Mouse (Mus musculus): ENCODE measurements at regions not wholly inside any gene's neighbourhood (a gene's known extent, or its start where the extent isn't known, plus 50 kb on each side); places are given as distances from the start of the nearest gene placed in this dataset.

DNA sequence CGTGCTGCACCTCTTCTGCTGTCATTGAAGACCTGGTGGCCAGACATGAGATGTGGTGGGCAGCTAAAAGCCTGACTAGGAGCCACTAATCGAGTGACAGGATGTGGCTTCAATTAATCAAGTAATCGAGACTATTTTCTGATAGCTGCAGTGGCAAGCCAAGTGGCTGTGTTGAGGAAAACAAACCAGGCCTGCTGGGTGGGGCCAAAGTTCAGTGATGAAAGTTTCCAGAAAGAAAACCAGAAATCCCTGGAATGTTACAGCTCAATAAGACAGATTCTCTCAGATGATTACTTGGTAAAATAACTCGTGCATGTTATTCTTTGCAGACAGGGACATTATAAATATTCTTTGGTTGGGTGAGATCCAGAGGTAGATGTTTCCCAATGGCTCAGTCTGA is 564.4 kb upstream of the Tbl1xr1 start:
- no peak overlapping the region for H3K27ac ChIP-seq (ENCODE audit: low read depth, low read length)
- no peaks in the 10 kb centered on the region for H3K27me3 ChIP-seq (replicated peaks; ENCODE audit: control insufficient read depth, insufficient read depth, low read length)
- no peaks in the 10 kb centered on the region for H3K4me1 ChIP-seq (ENCODE audit: control insufficient read depth, insufficient read depth, low read depth, low read length)
- H3K9me3 ChIP-seq (ENCODE audit: control insufficient read depth, low read length): peaks cover 21% of the 10 kb centered on the region
- no peaks in the 10 kb centered on the region for H3K36me3 ChIP-seq (ENCODE audit: control insufficient read depth, insufficient read depth, low read length)
- no peak overlapping the region for H3K4me3 ChIP-seq (ENCODE audit: low read length)
- 81% methylated on average over 4 of the region's 4 CpGs for WGBS
- no peak overlapping the region for H3K4me2 ChIP-seq (ENCODE audit: low read length)
- ATAC-seq: no peak
- no peak overlapping the region for H3K9ac ChIP-seq (ENCODE audit: low read depth, low read length)

DNA sequence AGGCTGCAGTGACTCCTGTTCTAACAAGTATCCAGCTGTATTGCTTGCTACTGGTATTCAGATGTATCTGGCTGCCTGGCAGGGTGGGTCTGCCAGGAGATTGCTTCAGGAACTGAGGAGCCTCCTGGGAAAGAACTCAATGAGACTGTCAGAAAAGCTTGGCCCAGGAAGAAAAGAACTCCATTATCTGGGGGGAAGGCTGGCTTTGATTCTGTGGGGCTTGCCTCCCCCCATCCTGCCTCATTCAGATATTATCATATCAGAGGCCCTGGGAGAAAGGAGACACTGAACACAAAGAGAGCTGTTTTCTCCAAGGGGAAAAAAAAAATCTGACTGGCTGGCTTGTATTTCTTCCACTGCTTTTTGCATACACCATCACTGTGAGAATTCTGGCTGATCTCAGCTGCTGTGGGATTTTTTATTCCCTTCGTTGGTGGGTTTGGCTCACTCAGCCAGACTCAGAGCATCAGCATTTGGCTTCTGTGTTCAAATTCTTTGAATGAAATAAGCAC is 552.0 kb upstream of the Tbl1xr1 start:
- no peaks in the 10 kb centered on the region for H3K9me3 ChIP-seq (ENCODE audit: control insufficient read depth, low read length)
- peak overlapping the region; percentile 56 for H3K27ac ChIP-seq (ENCODE audit: low read depth, low read length)

DNA sequence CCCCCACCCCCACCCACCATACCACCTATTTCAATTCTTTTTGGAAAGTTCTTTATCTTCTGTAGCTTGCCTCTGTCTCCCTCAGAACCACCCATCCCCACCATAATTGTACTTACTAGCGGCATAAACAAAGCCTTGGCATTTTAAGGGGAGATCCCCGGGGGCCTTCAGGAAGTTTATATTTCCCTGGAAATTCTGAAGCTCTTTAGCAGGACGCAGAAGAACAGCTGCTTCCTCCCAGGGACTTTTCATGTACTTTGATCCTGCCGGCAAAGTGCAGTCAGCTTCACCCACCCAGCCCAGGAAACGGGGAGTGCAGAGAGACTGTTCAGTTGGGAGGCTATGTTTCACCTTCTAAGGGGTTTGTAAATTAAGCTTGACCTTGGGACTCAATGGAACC is 545.6 kb upstream of the Tbl1xr1 start:
- no peak overlapping the region for H3K4me2 ChIP-seq (ENCODE audit: low read length)
- H3K27me3 ChIP-seq (replicated peaks; ENCODE audit: control insufficient read depth, insufficient read depth, low read length): no peaks in the 10 kb centered on the region
- H3K4me1 ChIP-seq (ENCODE audit: control insufficient read depth, insufficient read depth, low read depth, low read length): no peaks in the 10 kb centered on the region
- no peaks in the 10 kb centered on the region for H3K36me3 ChIP-seq (ENCODE audit: control insufficient read depth, insufficient read depth, low read length)
- H3K4me3 ChIP-seq (ENCODE audit: low read length): no peak overlapping the region
- H3K27ac ChIP-seq (ENCODE audit: low read depth, low read length): no peak overlapping the region
- WGBS: 61% methylated on average over 5 of the region's 5 CpGs
- no peak for ATAC-seq
- no peak overlapping the region for H3K9ac ChIP-seq (ENCODE audit: low read depth, low read length)
- no peaks in the 10 kb centered on the region for H3K9me3 ChIP-seq (ENCODE audit: control insufficient read depth, low read length)

More for the DNA sequence above, 552.0 kb upstream of the Tbl1xr1 start:
- no peak overlapping the region for H3K4me3 ChIP-seq (ENCODE audit: low read length)
- H3K36me3 ChIP-seq (ENCODE audit: control insufficient read depth, insufficient read depth, low read length): no peaks in the 10 kb centered on the region
- H3K27me3 ChIP-seq (replicated peaks; ENCODE audit: control insufficient read depth, insufficient read depth, low read length): no peaks in the 10 kb centered on the region
- H3K9ac ChIP-seq (ENCODE audit: low read depth, low read length): no peak overlapping the region
- H3K4me2 ChIP-seq (ENCODE audit: low read length): no peak overlapping the region
- peak; percentile 93 for ATAC-seq
- no peaks in the 10 kb centered on the region; the same call in 1 of the 2 replicates for H3K4me1 ChIP-seq (ENCODE audit: control insufficient read depth, insufficient read depth, low read depth, low read length)
- 4% methylated on average over 1 of the region's 1 CpGs for WGBS

DNA sequence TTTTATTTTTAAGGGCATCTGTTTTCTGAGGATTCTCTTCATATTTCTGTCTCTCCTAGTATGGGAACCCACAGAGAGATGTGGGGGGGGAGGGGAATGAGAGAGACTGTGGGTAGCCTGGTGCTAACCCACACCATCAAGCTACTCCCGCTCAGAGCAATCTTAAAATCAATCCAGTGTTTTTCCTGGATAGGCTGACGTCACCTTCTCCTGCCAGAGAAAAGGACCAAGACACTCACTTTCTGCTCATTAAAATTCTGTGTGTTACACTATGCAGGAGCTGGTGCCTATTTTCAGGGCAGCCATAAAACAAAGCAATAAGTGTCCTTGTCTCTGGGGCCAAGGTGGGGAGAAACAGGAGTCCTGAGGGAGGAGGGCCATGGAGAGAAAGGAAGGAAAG is 537.3 kb upstream of the Tbl1xr1 start:
- no peak for ATAC-seq
- WGBS: 47% methylated on average over 2 of the region's 2 CpGs

DNA sequence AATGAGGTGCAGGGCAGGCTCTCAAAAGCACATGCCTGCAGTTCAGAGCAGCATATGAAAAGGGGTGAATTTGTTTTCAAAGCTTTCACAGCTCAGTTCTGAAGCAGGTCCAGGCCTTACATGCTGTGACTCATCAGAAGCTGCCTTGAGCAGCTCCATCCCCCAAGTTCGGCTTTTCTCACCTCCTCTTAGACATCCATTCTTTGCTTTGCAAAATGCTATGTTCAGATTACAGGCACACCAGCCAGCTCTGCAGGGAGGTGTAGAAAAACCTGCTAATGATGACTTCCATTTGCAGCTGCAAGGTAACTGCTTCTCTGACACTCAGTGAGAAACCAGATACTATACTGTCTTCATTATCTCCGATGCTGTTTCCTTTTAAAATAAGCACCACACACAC is 532.0 kb upstream of the Tbl1xr1 start:
- Histone ChIP-seq H3K27ac (ENCODE audit: low read depth, low read length) (no peak overlapping the region), H3K9me3 (ENCODE audit: control insufficient read depth, low read length) (no peaks in the 10 kb centered on the region), H3K4me3 (ENCODE audit: low read length) (no peak overlapping the region), H3K27me3 (replicated peaks; ENCODE audit: control insufficient read depth, insufficient read depth, low read length) (no peaks in the 10 kb centered on the region), H3K9ac (ENCODE audit: low read depth, low read length) (no peak overlapping the region), H3K4me1 (ENCODE audit: control insufficient read depth, insufficient read depth, low read depth, low read length) (peaks cover 2% of the 10 kb centered on the region; the same call in 1 of the 2 replicates), H3K36me3 (ENCODE audit: control insufficient read depth, insufficient read depth, low read length) (no peaks in the 10 kb centered on the region), H3K4me2 (ENCODE audit: low read length) (no peak overlapping the region)
- 58% methylated on average over 2 of the region's 2 CpGs for WGBS
- ATAC-seq: peak; percentile 38; the same call in 1 of the 2 replicates

More for the DNA sequence above, 537.3 kb upstream of the Tbl1xr1 start:
- no peak overlapping the region for H3K9ac ChIP-seq (ENCODE audit: low read depth, low read length)
- no peak overlapping the region for H3K27ac ChIP-seq (ENCODE audit: low read depth, low read length)
- H3K4me3 ChIP-seq (ENCODE audit: low read length): no peak overlapping the region
- H3K36me3 ChIP-seq (ENCODE audit: control insufficient read depth, insufficient read depth, low read length): no peaks in the 10 kb centered on the region
- no peaks in the 10 kb centered on the region for H3K4me1 ChIP-seq (ENCODE audit: control insufficient read depth, insufficient read depth, low read depth, low read length)
- H3K4me2 ChIP-seq (ENCODE audit: low read length): no peak overlapping the region
- no peaks in the 10 kb centered on the region for H3K27me3 ChIP-seq (replicated peaks; ENCODE audit: control insufficient read depth, insufficient read depth, low read length)
- no peaks in the 10 kb centered on the region for H3K9me3 ChIP-seq (ENCODE audit: control insufficient read depth, low read length)

DNA sequence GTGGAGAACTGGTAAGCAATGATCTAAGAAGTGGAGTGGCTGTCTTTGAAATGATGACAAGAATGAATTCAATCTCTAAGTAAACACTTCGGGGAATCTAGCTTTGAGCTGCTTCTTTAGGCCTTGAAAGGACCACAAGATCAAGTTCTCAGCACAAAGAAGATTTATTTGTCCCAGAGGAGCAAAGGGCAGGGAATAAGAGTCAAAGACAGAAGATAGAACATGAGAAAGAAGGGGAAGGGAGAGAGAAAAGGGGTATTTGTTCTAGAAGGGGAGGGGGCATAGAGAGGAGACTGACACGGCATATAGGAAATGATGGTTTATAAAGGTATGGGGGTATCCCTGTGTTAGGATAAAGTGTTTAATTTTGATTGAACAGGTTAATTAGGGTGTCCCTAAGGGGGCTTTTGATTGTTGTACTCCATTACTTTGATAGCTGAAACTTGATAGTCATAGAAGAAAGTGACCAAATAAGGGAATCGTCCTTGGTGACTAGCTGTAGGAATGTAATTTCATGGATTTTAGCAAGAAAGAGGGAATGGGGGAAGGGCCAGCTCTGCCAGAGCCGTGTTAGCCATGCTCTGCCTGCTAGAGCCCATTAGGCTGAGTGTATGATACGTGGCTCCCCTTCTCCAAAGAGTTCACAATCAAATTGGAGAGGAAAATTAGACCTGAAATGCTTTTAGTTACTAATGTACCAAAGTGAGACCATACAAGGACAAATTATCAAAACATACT is 531.1 kb upstream of the Tbl1xr1 start:
- no peak overlapping the region for H3K4me3 ChIP-seq (ENCODE audit: low read length)
- 37% methylated on average over 5 of the region's 5 CpGs for WGBS
- H3K9ac ChIP-seq (ENCODE audit: low read depth, low read length): no peak overlapping the region
- no peaks in the 10 kb centered on the region for H3K27me3 ChIP-seq (replicated peaks; ENCODE audit: control insufficient read depth, insufficient read depth, low read length)
- H3K4me1 ChIP-seq (ENCODE audit: control insufficient read depth, insufficient read depth, low read depth, low read length): peaks cover 2% of the 10 kb centered on the region; the same call in 1 of the 2 replicates
- no peak for ATAC-seq
- H3K36me3 ChIP-seq (ENCODE audit: control insufficient read depth, insufficient read depth, low read length): no peaks in the 10 kb centered on the region
- H3K9me3 ChIP-seq (ENCODE audit: control insufficient read depth, low read length): no peaks in the 10 kb centered on the region
- H3K4me2 ChIP-seq (ENCODE audit: low read length): no peak overlapping the region
- H3K27ac ChIP-seq (ENCODE audit: low read depth, low read length): no peak overlapping the region

DNA sequence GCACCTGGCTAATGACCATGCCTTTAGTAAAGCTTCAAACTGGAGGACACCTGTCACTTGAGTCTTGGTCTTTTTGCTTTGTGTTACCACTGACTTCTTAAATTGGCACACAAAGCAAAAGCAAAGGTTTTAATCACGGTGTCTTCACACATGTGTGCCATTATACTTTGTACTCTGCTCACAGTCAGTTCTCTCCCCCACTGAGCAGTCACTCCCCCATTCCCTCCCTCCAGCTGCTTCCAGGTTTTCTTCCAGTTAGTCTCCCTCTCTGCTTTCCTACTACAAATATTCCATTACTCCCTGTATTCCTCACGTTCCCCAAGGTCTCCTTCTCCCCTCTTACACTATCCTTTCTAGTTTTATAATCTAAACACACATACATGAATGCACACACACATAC is 530.0 kb upstream of the Tbl1xr1 start:
- WGBS: 37% methylated on average over 2 of the region's 2 CpGs
- Histone ChIP-seq H3K9me3 (ENCODE audit: control insufficient read depth, low read length) (no peaks in the 10 kb centered on the region), H3K4me1 (ENCODE audit: control insufficient read depth, insufficient read depth, low read depth, low read length) (peaks cover 2% of the 10 kb centered on the region; the same call in 1 of the 2 replicates), H3K9ac (ENCODE audit: low read depth, low read length) (no peak overlapping the region), H3K4me3 (ENCODE audit: low read length) (no peak overlapping the region), H3K36me3 (ENCODE audit: control insufficient read depth, insufficient read depth, low read length) (no peaks in the 10 kb centered on the region), H3K4me2 (ENCODE audit: low read length) (no peak overlapping the region), H3K27me3 (replicated peaks; ENCODE audit: control insufficient read depth, insufficient read depth, low read length) (no peaks in the 10 kb centered on the region), H3K27ac (ENCODE audit: low read depth, low read length) (no peak overlapping the region)
- no peak for ATAC-seq

DNA sequence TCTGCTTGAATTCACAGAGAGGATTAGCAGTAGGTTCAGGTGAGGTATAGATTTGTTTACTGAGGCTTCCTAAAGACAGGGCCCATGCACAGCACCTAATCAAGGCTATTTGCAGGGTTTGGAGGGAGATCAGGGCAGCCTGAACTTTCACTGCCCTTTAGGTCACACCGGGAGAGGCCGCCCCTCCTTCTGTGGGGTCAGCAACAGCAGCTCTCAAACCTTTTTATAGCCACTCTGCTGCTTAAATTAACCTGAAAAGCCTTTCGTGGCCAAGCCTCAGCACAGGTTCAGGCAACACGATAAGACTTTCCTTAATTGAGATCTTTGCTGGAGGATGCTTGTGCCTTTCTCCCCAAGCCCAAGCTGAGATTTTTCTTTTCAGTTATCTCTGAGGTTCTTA is 526.8 kb upstream of the Tbl1xr1 start:
- Histone ChIP-seq H3K27me3 (replicated peaks; ENCODE audit: control insufficient read depth, insufficient read depth, low read length) (no peaks in the 10 kb centered on the region), H3K4me1 (ENCODE audit: control insufficient read depth, insufficient read depth, low read depth, low read length) (peaks cover 12% of the 10 kb centered on the region), H3K4me3 (ENCODE audit: low read length) (no peak overlapping the region), H3K9ac (ENCODE audit: low read depth, low read length) (no peak overlapping the region), H3K9me3 (ENCODE audit: control insufficient read depth, low read length) (no peaks in the 10 kb centered on the region), H3K36me3 (ENCODE audit: control insufficient read depth, insufficient read depth, low read length) (no peaks in the 10 kb centered on the region), H3K27ac (ENCODE audit: low read depth, low read length) (no peak overlapping the region), H3K4me2 (ENCODE audit: low read length) (no peak overlapping the region)
- 40% methylated on average over 4 of the region's 4 CpGs for WGBS
- ATAC-seq: no peak

DNA sequence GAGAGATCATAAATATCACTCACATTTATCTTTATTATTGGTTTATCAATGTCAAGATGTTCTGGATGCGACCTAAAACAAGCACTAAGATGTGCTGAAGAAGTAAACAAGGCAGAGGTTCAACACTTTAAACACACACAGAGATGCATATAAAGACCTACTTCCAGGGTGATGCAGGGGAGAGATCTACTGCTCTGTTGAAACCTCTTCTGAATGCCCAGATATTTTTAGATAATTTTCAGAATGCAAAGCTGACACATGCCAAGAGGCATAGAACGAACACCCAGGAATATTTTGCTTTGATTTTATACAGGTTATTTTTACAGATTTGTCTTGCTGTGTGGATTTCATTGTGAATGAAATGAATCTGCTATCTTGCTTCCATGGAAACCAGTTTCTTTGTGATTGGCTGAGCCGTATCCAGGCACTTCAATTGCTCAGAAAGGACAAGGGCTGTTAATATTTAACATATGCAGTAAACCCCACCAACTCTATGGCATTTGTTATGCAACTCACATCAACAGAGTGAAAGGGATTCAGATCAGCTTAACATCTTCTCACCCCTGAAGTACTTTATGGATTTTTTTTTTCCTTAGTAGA is 523.2 kb upstream of the Tbl1xr1 start:
- H3K27ac ChIP-seq (ENCODE audit: low read depth, low read length): peak overlapping the region; percentile 69
- H3K4me2 ChIP-seq (ENCODE audit: low read length): no peak overlapping the region
- peaks cover 12% of the 10 kb centered on the region for H3K4me1 ChIP-seq (ENCODE audit: control insufficient read depth, insufficient read depth, low read depth, low read length)
- H3K9me3 ChIP-seq (ENCODE audit: control insufficient read depth, low read length): no peaks in the 10 kb centered on the region
- H3K36me3 ChIP-seq (ENCODE audit: control insufficient read depth, insufficient read depth, low read length): no peaks in the 10 kb centered on the region
- no peaks in the 10 kb centered on the region for H3K27me3 ChIP-seq (replicated peaks; ENCODE audit: control insufficient read depth, insufficient read depth, low read length)
- 22% methylated on average over 3 of the region's 3 CpGs for WGBS
- H3K9ac ChIP-seq (ENCODE audit: low read depth, low read length): no peak overlapping the region
- no peak overlapping the region for H3K4me3 ChIP-seq (ENCODE audit: low read length)
- ATAC-seq: peak; percentile 79
